Mouse (Mus musculus): ENCODE measurements around the gene Nfkb1.

The Nfkb1 gene

GRCm38 (mm10) chr3:135670869-135671268 is 20.5 kb downstream of the Nfkb1 start:
- no peak for ATAC-seq (ENCODE audit: low TSS enrichment)

DNA sequence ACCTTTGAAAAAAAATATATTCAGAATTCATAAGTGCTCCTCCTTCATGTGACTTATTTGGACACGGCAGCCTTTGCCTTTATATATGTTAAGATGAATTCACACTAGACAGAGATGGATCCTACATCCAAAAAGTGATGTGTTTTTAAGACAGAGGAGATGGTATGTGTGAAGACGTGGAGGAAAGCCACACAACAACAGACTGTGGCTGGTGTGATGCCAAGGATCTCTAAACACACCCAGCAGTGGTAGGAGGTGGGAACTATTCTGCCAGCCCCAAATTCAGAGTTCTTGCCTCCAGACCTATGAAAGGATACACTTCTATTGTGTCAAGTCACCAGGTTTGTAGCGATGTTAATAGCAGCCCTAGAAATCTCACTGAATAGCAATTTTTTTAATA is 24.3 kb downstream of the Nfkb1 start:
- peak; percentile 94 for ATAC-seq (ENCODE audit: low TSS enrichment)

DNA sequence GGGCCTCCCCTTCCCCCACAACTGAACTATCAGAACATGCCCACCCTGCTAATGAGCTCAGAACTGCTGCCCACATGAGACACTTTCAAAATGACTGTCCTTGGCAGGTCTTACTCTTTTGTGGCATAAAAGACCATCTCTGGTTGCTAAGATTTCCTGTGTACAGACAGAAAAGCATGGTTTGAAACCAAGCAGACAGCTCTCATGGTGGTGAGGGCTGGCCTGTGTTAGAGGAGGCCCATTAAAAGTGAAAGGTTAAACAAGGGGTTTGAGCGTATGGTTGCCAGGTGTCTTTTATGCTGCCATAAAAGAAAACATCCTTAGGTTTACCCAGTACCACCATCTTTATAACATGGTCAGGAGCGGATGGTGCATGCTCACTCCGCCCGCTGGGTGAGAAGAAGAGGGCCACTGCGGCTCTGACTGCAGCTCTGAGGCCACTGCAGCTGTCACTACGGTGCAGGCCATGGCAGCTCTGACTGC is 25.5 kb downstream of the Nfkb1 start:
- no peak for ATAC-seq (ENCODE audit: low TSS enrichment)

GRCm38 (mm10) chr3:135662139-135662864 is 29.0 kb downstream of the Nfkb1 start:
- ATAC-seq (ENCODE audit: low TSS enrichment), result no peak

- ATAC-seq (ENCODE audit: low TSS enrichment), result no peak
These were observed 29.6 kb downstream of the Nfkb1 start for GRCm38 (mm10) chr3:135661707-135662106.

DNA sequence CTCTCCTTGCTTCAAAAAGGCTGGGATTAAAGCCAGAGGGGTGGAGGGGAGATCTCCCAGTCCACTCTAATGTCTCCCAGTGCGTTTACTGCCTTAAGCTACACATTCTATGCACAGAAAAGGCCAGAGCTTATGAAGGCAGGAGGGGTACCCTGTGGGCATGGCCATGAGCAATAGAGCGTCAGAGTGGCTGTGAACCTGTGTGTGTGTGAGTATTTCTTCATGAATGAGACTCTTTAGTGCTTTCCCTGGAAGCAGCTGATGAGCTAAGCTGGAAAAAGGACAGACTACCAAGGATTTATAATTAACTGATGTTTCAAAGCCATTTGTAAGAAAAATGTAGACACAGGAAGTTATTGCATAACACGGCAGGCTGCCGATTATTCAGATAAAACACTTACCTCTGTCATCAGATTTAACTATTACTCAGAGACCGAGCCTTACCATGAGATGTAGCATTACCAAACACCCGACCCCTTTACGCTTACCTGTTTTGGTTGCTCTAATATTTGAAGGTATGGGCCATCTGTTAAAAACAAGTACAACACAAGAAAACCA is 32.7 kb downstream of the Nfkb1 start:
- ATAC-seq (ENCODE audit: low TSS enrichment), result no peak

GRCm38 (mm10) chr3:135656156-135656555 is 35.2 kb downstream of the Nfkb1 start:
- no peak for ATAC-seq (ENCODE audit: low TSS enrichment)

GRCm38 (mm10) chr3:135650773-135651555 is 40.4 kb downstream of the Nfkb1 start:
- ATAC-seq (ENCODE audit: low TSS enrichment), result no peak

DNA sequence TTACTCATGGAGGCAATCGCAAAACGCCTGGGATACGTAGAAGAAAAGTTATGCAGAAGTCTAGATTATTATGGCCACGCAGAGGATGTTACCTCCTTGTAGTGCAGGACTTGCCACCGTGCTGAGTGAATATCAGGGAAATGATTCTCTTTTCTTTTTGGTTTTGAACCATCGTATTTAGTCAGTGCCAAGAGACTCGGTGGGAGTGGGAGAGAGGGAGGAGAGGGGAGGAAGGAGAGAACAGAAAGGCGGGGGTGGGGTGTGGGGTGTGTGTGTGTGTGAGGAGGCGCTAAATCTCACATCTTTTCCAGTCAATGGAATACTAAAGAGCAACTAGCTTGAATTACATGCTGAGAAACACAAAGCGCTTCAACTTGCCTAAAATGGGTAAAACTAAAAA is 41.5 kb downstream of the Nfkb1 start:
- ATAC-seq (ENCODE audit: low TSS enrichment), result peak; percentile 78

- no peak for ATAC-seq (ENCODE audit: low TSS enrichment)
These were observed 42.8 kb downstream of the Nfkb1 start for GRCm38 (mm10) chr3:135648501-135648900.

DNA sequence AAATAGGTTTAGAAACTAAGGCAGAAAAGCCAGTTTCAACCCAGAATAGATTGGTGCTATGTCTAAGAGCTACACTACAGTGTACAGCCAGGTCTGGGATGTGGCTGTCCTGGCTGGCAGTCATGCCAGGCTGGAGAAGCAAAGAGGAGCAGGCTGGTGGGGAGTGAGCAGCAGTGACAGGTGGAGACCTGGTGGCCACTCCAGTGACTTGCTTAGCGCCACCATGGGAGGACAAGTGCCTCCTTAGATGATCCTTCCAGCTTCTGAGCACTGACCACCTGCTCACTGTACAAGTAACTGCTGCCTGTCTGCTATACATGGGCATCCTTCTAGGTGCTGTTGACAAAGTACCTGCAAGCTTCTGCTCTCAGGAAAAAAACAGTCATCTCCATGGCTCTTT is 44.7 kb downstream of the Nfkb1 start:
- ATAC-seq (ENCODE audit: low TSS enrichment), result no peak

GRCm38 (mm10) chr3:135644971-135645370 is 46.4 kb downstream of the Nfkb1 start:
- ATAC-seq (ENCODE audit: low TSS enrichment), result no peak

DNA sequence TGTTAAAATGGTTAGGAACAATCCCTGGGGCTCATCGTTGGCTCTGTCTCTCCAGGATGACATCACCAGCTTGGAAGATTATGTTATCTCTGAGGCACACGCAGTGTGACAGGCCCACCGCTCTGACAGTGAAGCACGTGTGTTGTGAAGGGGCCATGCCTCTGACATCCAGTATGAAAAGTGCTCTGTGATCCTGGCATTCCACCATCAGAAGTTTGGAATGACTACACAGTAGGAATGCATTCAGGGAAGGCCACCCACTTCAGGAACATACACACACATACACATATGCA is 49.8 kb downstream of the Nfkb1 start:
- ATAC-seq (ENCODE audit: low TSS enrichment), result no peak

- ATAC-seq (ENCODE audit: low TSS enrichment), result no peak
These were observed 50.3 kb downstream of the Nfkb1 start for GRCm38 (mm10) chr3:135640856-135641622.

- no peak for ATAC-seq (ENCODE audit: low TSS enrichment)
These were observed 51.1 kb downstream of the Nfkb1 start for GRCm38 (mm10) chr3:135640203-135640602.

GRCm38 (mm10) chr3:135637592-135637991 is 53.8 kb downstream of the Nfkb1 start:
- ATAC-seq (ENCODE audit: low TSS enrichment), result 0 out of 2 replicates have a peak, but pooled peaks have one; percentile 7

GRCm38 (mm10) chr3:135636454-135636853 is 54.9 kb downstream of the Nfkb1 start:
- ATAC-seq (ENCODE audit: low TSS enrichment), result no peak; the same call in 1 of the 2 replicates

GRCm38 (mm10) chr3:135635646-135636434 is 55.5 kb downstream of the Nfkb1 start:
- no peak for ATAC-seq (ENCODE audit: low TSS enrichment)

DNA sequence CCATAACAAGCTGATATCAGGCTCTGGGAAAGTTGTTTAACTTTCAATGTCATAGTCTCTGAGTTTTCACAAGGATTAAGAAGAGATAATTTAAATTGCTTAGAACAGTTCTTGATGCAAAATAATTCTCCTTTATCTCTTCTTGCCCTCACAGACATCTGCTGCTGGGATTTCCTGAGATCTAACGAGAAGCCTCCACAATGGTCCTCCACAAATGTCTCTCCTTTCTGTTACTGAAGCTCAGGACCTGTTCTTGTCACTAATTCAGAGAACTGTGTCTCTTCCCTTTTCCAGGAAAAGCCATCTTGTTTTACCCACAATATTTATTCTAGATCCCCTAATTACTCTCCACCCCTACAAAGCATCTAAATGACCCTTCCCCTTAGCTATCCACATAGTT is 56.3 kb downstream of the Nfkb1 start:
- no peak for ATAC-seq (ENCODE audit: low TSS enrichment)

DNA sequence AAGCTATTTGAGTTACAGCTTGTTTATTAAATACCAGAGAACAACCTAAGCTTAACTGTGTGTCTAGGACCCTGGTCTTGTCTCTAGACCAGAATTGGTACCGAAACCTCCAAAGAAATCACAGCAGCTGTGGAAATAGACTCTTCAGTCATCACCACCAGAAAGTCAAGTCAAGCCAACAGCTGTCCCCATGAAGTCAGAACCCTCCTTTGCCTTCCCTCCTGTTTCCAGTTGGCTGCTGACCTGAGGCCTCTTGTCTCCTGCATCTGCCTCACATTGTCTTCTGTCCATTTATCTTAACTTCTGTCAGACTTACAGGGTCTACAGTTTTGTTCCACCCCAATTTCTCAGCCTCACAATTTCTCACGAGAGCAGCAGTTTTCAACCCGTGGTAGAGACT is 57.1 kb downstream of the Nfkb1 start:
- no peak for ATAC-seq (ENCODE audit: low TSS enrichment)

- ATAC-seq (ENCODE audit: low TSS enrichment), result no peak
These were observed 59.5 kb downstream of the Nfkb1 start for GRCm38 (mm10) chr3:135631856-135632255.

All from frontal cortex, adult (tissue).